Mouse (Mus musculus) liver, adult 2 months (tissue): Measurements from ENCODE around the gene Sdf2l1. TPM values are rescaled to one million over a fixed set of nuclear protein-coding genes. Genes with fewer than 3 reads are reported as not detected.

Experiments used
- DNase-seq: peaks from one replicate; pipeline ENCODE4 v3.0.0-alpha.2; 2011; ENCODE audit warnings: low read depth, low spot score; ENCODE audit errors: extremely low read depth
- H3K27ac ChIP-seq: fragments of 200-500 bp; replicated peaks from 2 replicates; pipeline ENCODE4 v1.5.1; 2012; ENCODE audit warnings: low read depth, mild to moderate bottlenecking, control low read depth, inconsistent platforms, low read length; ENCODE audit not compliant: insufficient read depth
- H3K27me3 ChIP-seq: fragments of 200-500 bp; 2 replicates; pipeline ENCODE4 v1.6.1; 2012; ENCODE audit warnings: mild to moderate bottlenecking, moderate library complexity, low read length, inconsistent platforms; ENCODE audit not compliant: control insufficient read depth, insufficient read depth
- H3K36me3 ChIP-seq: fragments of 200-500 bp; 2 replicates; pipeline ENCODE4 v1.6.1; 2012; ENCODE audit warnings: low read length, inconsistent platforms; ENCODE audit not compliant: control insufficient read depth, insufficient read depth
- H3K4me1 ChIP-seq: fragments of 200-500 bp; 2 replicates; pipeline ENCODE4 v1.6.1; 2011; ENCODE audit warnings: low read length; ENCODE audit not compliant: control insufficient read depth, insufficient read depth
- H3K4me3 ChIP-seq: fragments of 200-500 bp; 2 replicates; pipeline ENCODE4 v1.5.1; 2011; ENCODE audit warnings: low read depth, mild to moderate bottlenecking, control low read depth, low read length, moderate library complexity; ENCODE audit not compliant: insufficient read depth
- H3K79me2 ChIP-seq: fragments of 200-500 bp; 2 replicates; pipeline ENCODE4 v1.6.1; 2012; ENCODE audit warnings: inconsistent platforms, mild to moderate bottlenecking, low read length, moderate library complexity; ENCODE audit not compliant: control insufficient read depth, insufficient read depth
- H3K9ac ChIP-seq: fragments of 200-500 bp; 2 replicates; pipeline ENCODE4 v1.6.1; 2012; ENCODE audit warnings: low read depth, mild to moderate bottlenecking, control low read depth, inconsistent platforms, low read length
- CTCF ChIP-seq: fragments of 200-500 bp; IDR thresholded peaks from 2 replicates; pipeline ENCODE4 v1.5.1; 2011; ENCODE audit warnings: low read depth, low read length, control low read depth
- POLR2A ChIP-seq: fragments of 200-500 bp; IDR thresholded peaks from 2 replicates; pipeline ENCODE4 v1.6.1; 2011; ENCODE audit warnings: low read length, control low read depth; ENCODE audit not compliant: insufficient read depth; ENCODE audit errors: extremely low read depth
- WGBS: fragments of 180-500 bp; shearing (Covaris S2); methylation state at CpG from one replicate; pipeline ENCODE4 v1.1.7; 2018; 5-methylcytosine and 5-hydroxymethylcytosine counted together
- polyA plus RNA-seq: library from polyadenylated mRNA; depleted of rRNA; stranded (reverse); fragments of >200 nt; gene quantifications from 2 replicates; pipeline ENCODE4 v1.2.3, GENCODE M21; 2012
- total RNA-seq: library from RNA; depleted of rRNA; stranded (reverse); fragments of >200 nt; gene quantifications from 2 replicates; pipeline ENCODE4 v1.2.3, GENCODE M21; 2014

Gene Sdf2l1
- total and polyA plus RNA-seq, 2 experiments: 50.5 to 70.0 TPM

DNA sequence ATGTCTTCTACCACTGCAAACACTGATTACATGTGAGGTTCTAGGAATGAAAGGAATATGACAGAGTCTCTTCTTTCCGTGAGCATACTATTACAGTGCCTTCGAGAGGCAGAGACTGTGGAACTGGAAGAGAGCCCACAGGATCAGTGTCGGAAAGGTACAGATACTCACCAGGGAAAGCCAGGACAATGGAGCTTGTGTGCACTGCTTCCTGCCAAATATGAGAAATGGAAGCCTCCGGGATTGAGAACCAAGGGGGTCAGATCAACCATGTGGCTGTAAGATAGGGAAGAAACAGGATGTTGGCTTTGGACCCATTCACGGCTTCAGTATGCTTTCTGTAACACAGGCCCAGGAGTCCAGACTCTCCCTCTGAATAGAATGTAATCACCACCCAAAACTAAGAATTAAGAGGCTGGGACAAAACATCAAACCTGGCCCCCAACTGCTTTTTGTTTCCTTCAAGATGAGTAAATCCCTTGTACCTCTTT lies 14.8 kb downstream of the Sdf2l1 start:
- Histone ChIP-seq H3K4me3 (no peak overlapping the region), H3K4me1 (no peaks in the 10 kb centered on the region), H3K27me3 (no peaks in the 10 kb centered on the region), H3K36me3 (no peaks in the 10 kb centered on the region), H3K9ac (no peak overlapping the region), H3K79me2 (no peaks in the 10 kb centered on the region), H3K27ac (no peak overlapping the region)
- no peak for DNase-seq
- WGBS: 71% methylated on average over 5 of the region's 5 CpGs
- TF ChIP-seq POLR2A (no peak), CTCF (no peak)

GRCm38 (mm10) chr16:17110771-17111743 lies 21.1 kb downstream of the Sdf2l1 start, which contains the start of gene Ppil2:
Gene Ppil2, minus strand, starts transcription at chr16:17111257.
- TF ChIP-seq CTCF (no peak), POLR2A (peak; percentile 50; the same call in 1 of the 2 replicates)
- DNase-seq: peak; percentile 82
- Histone ChIP-seq H3K9ac (peak within 1 kb of the TSS; percentile 83), H3K36me3 (peaks cover 4% of the 10 kb centered on the region), H3K4me1 (peaks cover 5% of the 10 kb centered on the region; the same call in 1 of the 2 replicates), H3K4me3 (peak within 1 kb of the TSS; percentile 81), H3K27ac (peak within 1 kb of the TSS; percentile 57), H3K27me3 (no peaks in the 10 kb centered on the region), H3K79me2 (peaks cover 6% of the 10 kb centered on the region; the same call in 1 of the 2 replicates)
- WGBS: 4% methylated on average over 38 of the region's 38 CpGs

- peaks cover 12% of the 10 kb centered on the region for H3K36me3 ChIP-seq
- H3K4me3 ChIP-seq: no peak overlapping the region
- H3K27ac ChIP-seq: no peak overlapping the region
- TF ChIP-seq POLR2A: no peak
- no peak for TF ChIP-seq CTCF
- no peaks in the 10 kb centered on the region for H3K4me1 ChIP-seq
- H3K27me3 ChIP-seq: no peaks in the 10 kb centered on the region
- WGBS: 77% methylated on average over 4 of the region's 4 CpGs
- H3K79me2 ChIP-seq: 0 out of 2 replicates have a peak, but pooled peaks cover 2% of the 10 kb centered on the region
- H3K9ac ChIP-seq: no peak overlapping the region
- no peak for DNase-seq
Observed at GRCm38 (mm10) chr16:17104600-17104999, 27.6 kb downstream of the Sdf2l1 start.

DNA sequence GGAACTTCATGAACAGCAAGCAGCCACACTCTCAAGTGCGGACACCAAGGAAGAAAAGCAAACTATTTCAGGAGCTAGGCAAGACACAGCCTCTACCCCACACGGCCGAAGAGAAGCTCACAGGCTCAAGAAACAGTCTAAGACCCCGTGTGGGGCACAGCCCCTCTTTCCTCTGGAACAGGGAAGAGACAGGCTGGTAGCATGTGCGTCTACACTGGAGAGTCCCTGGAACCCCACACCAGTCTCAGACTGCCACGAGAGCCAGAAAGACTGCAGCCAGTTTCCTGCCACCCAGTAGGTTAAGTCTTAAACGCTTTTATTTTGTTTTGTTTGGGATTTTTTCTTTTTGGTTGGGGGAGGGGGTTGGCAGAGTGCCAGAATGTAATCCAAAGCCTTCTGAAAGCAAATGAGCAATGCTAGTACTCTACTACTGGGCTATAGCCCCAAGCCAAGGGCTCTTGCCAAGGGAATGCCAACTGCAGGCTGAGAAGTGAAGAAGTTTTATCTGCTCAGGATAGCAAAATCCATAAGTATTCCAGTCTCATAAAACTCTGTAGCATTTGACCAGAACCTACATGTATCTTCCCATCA lies 29.5 kb downstream of the Sdf2l1 start:
- H3K36me3 ChIP-seq: peaks cover 14% of the 10 kb centered on the region
- DNase-seq: no peak
- TF ChIP-seq POLR2A (no peak), CTCF (no peak)
- H3K27ac ChIP-seq: no peak overlapping the region
- H3K79me2 ChIP-seq: no peaks in the 10 kb centered on the region
- WGBS: 83% methylated on average over 7 of the region's 7 CpGs
- no peaks in the 10 kb centered on the region for H3K27me3 ChIP-seq
- no peak overlapping the region for H3K9ac ChIP-seq
- H3K4me3 ChIP-seq: no peak overlapping the region
- no peaks in the 10 kb centered on the region for H3K4me1 ChIP-seq

GRCm38 (mm10) chr16:17096938-17097337 lies 35.2 kb downstream of the Sdf2l1 start:
- Histone ChIP-seq H3K27ac (no peak overlapping the region), H3K4me1 (no peaks in the 10 kb centered on the region), H3K9ac (no peak overlapping the region), H3K27me3 (no peaks in the 10 kb centered on the region), H3K4me3 (no peak overlapping the region), H3K36me3 (peaks cover 23% of the 10 kb centered on the region), H3K79me2 (no peaks in the 10 kb centered on the region)
- WGBS: 65% methylated on average over 3 of the region's 3 CpGs
- TF ChIP-seq CTCF: no peak
- TF ChIP-seq POLR2A: no peak
- peak; percentile 49 for DNase-seq
